Mouse (Mus musculus): Measurements from ENCODE around the gene Dctd.
"Not testable (repeated sequence)": the region's sequence is repeated elsewhere in the genome, so short reads cannot be mapped to it uniquely, and the experiment has no call there.

Gene Dctd

GRCm38 (mm10) chr8:48146449-48146848, 47.6 kb downstream of the Dctd start:
- DNase-seq, result no peak

DNA sequence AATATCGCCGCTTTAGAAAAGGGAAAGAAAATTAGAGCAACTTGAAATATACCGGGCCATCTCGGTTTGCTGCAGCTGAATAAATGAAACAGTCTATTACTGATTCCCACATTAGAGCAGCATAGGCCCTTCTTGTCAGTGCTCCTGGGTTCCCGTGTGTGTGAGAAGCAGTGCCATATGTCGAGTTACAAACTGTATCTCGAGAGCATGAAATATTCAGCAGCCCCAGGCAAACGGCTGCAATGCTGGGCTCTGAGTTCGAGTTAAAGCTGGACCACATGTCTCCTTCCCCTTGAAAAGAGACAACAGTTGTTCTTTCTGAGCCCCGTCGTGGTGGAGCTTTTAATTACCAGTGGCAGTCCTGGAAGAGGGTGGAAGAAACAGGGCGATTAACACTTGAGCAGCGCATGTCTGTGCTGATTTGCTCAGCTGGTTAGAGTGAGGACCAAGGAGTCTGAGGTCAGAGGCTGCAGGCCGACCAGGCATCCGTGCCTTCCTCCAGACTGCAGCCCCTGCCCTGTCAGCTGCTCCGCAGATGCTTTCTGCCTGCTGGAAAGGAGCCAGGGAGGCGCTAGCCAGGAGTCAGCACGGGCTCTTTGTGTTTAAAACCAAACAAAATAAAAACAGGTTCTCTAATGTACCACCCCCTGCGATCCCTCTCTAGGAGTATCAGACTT, 53.3 kb downstream of the Dctd start:
- peak; percentile 11 for DNase-seq

DNA sequence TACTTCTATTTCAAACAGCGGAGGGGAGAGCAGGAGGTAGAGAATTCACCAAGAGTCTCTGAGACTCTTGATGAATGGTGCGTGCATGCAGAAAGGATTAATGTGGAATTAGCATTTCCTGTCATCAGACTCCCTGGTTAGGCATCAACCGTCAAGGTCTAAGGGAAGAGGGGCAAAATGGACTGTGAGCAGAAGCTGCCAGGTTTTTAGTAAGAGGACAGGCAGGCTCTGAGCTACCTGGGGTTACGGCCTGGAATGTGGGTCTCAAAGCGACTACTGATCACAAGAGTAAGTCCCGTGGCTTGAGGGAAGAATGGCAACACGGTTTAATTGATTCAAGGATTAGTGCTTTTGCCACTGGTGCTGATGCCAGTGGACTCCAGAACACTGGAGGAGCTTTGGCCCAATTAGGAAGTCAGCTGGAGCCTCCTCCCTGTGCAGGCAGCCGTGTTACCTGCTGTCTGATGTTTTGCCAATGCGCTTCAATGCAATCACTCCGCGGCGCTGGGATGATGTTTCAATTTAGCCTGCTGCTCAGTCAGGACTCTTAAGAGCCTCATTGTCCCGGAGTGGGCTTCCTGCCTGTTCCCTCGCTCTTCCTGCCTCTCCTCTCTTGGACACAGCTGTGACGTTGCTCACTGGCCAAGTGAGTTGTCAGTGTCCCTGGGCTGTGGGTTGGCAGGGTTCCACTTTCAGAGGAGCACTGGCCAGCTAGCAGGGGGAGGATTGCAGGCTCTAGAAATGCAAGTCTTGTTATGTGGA, 54.6 kb downstream of the Dctd start:
- DNase-seq, result peak; percentile 64

GRCm38 (mm10) chr8:48157718-48158117, 58.8 kb downstream of the Dctd start:
- no peak for DNase-seq

GRCm38 (mm10) chr8:48158560-48159217, 59.8 kb downstream of the Dctd start:
- no peak for DNase-seq

DNA sequence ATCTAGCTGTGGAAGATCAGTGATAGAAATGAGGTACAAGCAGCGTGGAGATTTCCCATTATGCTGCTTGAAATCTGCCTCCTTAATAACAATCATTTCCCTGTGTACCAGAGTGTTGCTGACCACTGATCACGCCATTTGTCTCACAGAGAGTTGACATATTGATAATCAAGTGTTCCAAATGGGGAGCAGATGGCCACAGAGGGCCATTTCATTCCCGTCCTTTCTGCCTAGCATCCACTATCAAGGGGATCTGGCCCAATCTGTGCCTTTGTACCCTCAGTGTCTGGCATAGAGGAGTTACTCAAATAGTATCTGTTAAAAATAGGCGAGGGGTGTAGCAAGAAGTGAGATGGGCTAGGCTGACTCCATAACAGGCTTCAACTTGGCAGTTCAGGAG, 78.5 kb downstream of the Dctd start:
- no peak for DNase-seq

GRCm38 (mm10) chr8:48177876-48178275, 79.0 kb downstream of the Dctd start:
- no peak for DNase-seq

- DNase-seq, result no peak
Measured at GRCm38 (mm10) chr8:48178993-48179392, 80.1 kb downstream of the Dctd start.

- DNase-seq, result not testable (repeated sequence)
Measured at GRCm38 (mm10) chr8:48180146-48180545, 81.3 kb downstream of the Dctd start.

DNA sequence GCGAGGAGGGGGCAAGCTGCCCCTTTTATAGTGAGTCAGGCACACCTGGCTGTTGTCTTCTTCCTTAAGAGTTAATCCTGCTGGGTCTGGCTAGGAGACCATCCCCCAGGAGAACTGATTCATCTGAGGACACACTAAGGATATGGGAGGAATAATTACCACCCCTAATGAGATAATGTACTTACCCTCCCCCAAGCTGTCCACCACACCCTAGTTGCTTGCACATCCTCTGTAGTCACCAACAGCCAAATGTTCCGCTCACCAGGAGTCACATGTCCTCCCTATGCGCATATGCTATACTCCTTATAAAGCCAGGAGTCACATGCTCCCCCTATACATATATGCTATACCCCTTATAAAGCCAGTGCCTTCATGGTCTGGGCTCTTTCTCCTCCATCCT, 82.1 kb downstream of the Dctd start:
- no peak for DNase-seq

- no peak for DNase-seq
Measured at GRCm38 (mm10) chr8:48183758-48184157, 84.9 kb downstream of the Dctd start.

DNA sequence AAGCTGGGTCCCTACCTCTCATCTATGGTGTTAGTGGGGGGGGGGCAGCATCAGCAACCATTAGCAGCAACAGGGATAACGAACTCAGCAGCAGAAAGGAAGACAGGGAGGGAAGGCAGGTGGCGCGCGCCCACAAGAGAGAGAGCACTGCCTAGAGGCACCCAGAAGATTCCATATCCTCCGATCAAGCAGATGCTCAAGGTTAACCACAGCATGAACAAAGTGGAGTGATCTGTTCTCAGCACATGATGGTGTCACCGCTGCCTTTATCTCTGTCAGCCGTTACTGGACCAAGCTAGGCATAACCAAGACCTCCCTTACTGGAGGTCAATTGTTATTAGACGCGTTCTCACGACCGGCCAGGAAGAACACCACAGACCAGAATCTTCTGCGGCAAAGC, 89.7 kb downstream of the Dctd start:
- no peak for DNase-seq

GRCm38 (mm10) chr8:48195971-48196370, 97.1 kb downstream of the Dctd start:
- DNase-seq, result no peak

GRCm38 (mm10) chr8:48199171-48199570, 100.3 kb downstream of the Dctd start:
- no peak for DNase-seq

GRCm38 (mm10) chr8:48202632-48203031, 103.7 kb downstream of the Dctd start:
- DNase-seq, result no peak

Measured in lung, postnatal 14 days (tissue).